Mouse (Mus musculus) liver, postnatal 0 days (tissue): ENCODE measurements around the gene Dock6.

ENCODE experiments used
- CTCF ChIP-seq: sonication (generic); IDR thresholded peaks from 2 replicates; pipeline ENCODE4 v1.5.1; 2016; ENCODE audit warnings: antibody characterized with exemption, low read depth
- EP300 ChIP-seq: IDR thresholded peaks from 2 replicates; pipeline ENCODE4 v1.6.1; 2016; ENCODE audit warnings: antibody characterized with exemption, low read depth, mild to moderate bottlenecking

- TF ChIP-seq CTCF, result peak; percentile 10; the same call in 1 of the 2 replicates
- TF ChIP-seq EP300, result no peak
Measured at GRCm38 (mm10) chr9:21806976-21807375, 45.5 kb downstream of the Dock6 start.
